Mouse (Mus musculus) kidney, embryonic 15.5 days (tissue): ENCODE results near the gene Arih1. TPM values are rescaled to one million over a fixed set of nuclear protein-coding genes. Genes with fewer than 3 reads are reported as not detected.

Experiments
- ATAC-seq: fragments of 200-750 bp; cut with Nextera tagmentation; replicated peaks from 2 replicates; pipeline ENCODE4 v1.8.0; 2017; ENCODE audit warnings: moderate TSS enrichment; ENCODE audit not compliant: low FRiP score
- H3K27ac ChIP-seq: fragments of 300-500 bp; sonication (generic); 2 replicates; pipeline ENCODE4 v1.5.1; 2015; ENCODE audit warnings: mild to moderate bottlenecking, inconsistent platforms
- H3K27me3 ChIP-seq: fragments of 300-500 bp; sonication (generic); 2 replicates; pipeline ENCODE4 v1.6.1; 2015; ENCODE audit warnings: inconsistent platforms
- H3K36me3 ChIP-seq: fragments of 300-500 bp; sonication (generic); 2 replicates; pipeline ENCODE4 v1.6.1; 2015; ENCODE audit warnings: inconsistent platforms
- H3K4me1 ChIP-seq: fragments of 300-500 bp; sonication (generic); 2 replicates; pipeline ENCODE4 v1.6.1; 2015; ENCODE audit warnings: inconsistent platforms
- H3K4me2 ChIP-seq: fragments of 300-500 bp; sonication (generic); 2 replicates; pipeline ENCODE4 v1.6.1; 2015; ENCODE audit warnings: moderate library complexity, mild to moderate bottlenecking, inconsistent platforms
- H3K4me3 ChIP-seq: fragments of 300-500 bp; sonication (generic); replicated peaks from 2 replicates; pipeline ENCODE4 v1.5.1; 2015; ENCODE audit warnings: mild to moderate bottlenecking, inconsistent platforms
- H3K9ac ChIP-seq: fragments of 300-500 bp; sonication (generic); 2 replicates; pipeline ENCODE4 v1.6.1; 2015; ENCODE audit warnings: mild to moderate bottlenecking, inconsistent platforms
- H3K9me3 ChIP-seq: fragments of 300-500 bp; sonication (generic); replicated peaks from 2 replicates; pipeline ENCODE4 v1.6.1; 2016; ENCODE audit warnings: inconsistent platforms
- WGBS: fragments of 180-500 bp; shearing (Covaris S2); methylation state at CpG from one replicate; pipeline ENCODE4 v1.1.7; 2015; ENCODE audit warnings: mixed read lengths; 5-methylcytosine and 5-hydroxymethylcytosine counted together
- polyA plus RNA-seq: library from polyadenylated mRNA; unstranded; fragments of >200 nt; fragmentation: Nextera tagmentation; extraction: Ambion mirVana; gene quantifications from 2 replicates; pipeline ENCODE4 v1.2.1, GENCODE M21; 2015

Gene Arih1
- polyA plus RNA-seq, 1 experiment from 2014 or later, result 18.4 TPM

DNA sequence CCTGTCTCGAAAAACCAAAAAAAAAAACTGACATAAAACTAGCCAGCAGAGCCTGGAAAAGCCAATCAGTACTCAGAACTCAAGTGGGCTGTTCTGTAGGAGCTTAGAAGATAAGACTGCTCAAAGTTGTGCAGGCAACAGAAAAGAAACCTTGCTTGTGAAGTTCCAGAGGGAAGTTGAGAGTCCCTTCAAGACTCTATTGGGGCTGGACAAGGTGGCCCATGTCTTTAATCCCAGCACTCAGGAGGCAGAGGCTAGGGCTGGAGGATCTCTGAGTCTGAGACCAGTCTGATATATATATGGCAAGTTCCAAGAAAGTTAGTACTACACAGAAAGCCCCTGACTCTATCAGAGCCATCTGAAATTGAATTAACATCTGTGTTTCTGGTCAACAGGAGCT lies 28.0 kb downstream of the Arih1 start:
- Histone ChIP-seq H3K4me2 (no peak overlapping the region), H3K4me1 (peaks cover 13% of the 10 kb centered on the region; the same call in 1 of the 2 replicates), H3K27me3 (no peaks in the 10 kb centered on the region), H3K36me3 (peaks cover 14% of the 10 kb centered on the region), H3K9ac (no peak overlapping the region), H3K27ac (no peak overlapping the region), H3K4me3 (no peak overlapping the region), H3K9me3 (no peaks in the 10 kb centered on the region)
- 82% methylated on average over 1 of the region's 1 CpGs for WGBS
- no peak for ATAC-seq

GRCm38 (mm10) chr9:59457671-59458070 lies 28.7 kb downstream of the Arih1 start:
- H3K9ac ChIP-seq, result no peak overlapping the region
- no peak for ATAC-seq
- H3K27me3 ChIP-seq, result no peaks in the 10 kb centered on the region
- no peaks in the 10 kb centered on the region for H3K9me3 ChIP-seq
- WGBS, result 91% methylated on average over 1 of the region's 1 CpGs
- peaks cover 9% of the 10 kb centered on the region; the same call in 1 of the 2 replicates for H3K36me3 ChIP-seq
- H3K4me3 ChIP-seq, result no peak overlapping the region
- H3K27ac ChIP-seq, result no peak overlapping the region
- H3K4me1 ChIP-seq, result peaks cover 13% of the 10 kb centered on the region; the same call in 1 of the 2 replicates
- no peak overlapping the region for H3K4me2 ChIP-seq

DNA sequence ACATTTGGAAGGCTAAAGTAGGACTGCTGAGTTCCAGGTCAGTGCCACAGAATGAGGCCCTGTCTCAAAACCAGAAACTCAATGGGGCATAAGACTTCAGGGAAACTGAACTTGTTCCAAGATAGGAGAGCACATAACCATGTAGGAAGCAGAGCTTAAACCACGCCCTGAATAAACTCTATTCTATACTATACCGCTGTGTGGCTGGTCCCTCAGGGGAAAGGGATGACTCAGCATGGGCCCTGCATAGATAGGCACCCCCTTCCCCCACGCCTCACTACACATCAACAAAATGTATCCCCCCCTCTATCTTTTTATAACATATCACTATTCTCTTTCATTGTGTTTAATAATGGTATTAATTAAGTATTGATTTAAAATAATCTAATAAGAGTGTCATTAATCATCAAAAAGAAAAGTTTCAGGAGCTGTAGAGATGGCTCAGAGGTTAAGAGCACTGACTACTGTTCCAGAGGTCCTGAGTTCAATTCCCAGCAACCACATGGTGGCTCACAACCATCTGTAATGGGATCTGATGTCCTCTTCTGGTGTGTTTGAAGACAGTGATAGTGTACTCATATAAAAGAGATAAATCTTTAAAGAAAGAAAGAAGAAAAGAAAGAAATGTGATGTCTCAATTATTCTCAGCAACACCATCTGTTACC lies 30.9 kb downstream of the Arih1 start:
- 0 out of 2 replicates have a peak, but pooled peaks have one; percentile 33 for ATAC-seq
- Histone ChIP-seq H3K36me3 (peaks cover 9% of the 10 kb centered on the region; the same call in 1 of the 2 replicates), H3K27me3 (no peaks in the 10 kb centered on the region), H3K9me3 (no peaks in the 10 kb centered on the region), H3K9ac (no peak overlapping the region), H3K4me3 (no peak overlapping the region), H3K27ac (no peak overlapping the region), H3K4me1 (peaks cover 13% of the 10 kb centered on the region; the same call in 1 of the 2 replicates), H3K4me2 (no peak overlapping the region)
- WGBS, result 75% methylated on average over 3 of the region's 3 CpGs

DNA sequence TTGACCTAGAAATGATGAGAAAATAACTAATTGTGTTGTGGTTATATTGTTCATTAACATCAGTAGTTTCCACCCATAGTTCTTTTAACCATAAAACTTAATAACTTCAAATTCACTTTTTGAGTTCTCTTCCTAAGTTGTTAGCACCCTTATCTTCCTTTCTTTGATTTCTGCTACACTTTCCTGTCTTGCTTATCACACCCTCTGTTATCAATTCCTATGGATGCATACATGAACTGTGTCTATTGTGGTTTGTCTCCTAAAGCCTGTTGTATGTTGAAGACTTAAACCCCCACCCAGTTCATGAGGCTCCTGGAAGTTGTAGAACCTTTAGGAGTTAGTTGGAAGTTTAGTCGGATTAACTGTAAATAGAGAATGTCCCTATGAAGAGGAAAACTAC lies 52.7 kb downstream of the Arih1 start:
- no peaks in the 10 kb centered on the region for H3K4me1 ChIP-seq
- H3K4me3 ChIP-seq, result no peak overlapping the region
- no peak overlapping the region for H3K4me2 ChIP-seq
- no peaks in the 10 kb centered on the region for H3K9me3 ChIP-seq
- no peak for ATAC-seq
- no peaks in the 10 kb centered on the region for H3K27me3 ChIP-seq
- 91% methylated on average over 1 of the region's 1 CpGs for WGBS
- no peak overlapping the region for H3K27ac ChIP-seq
- no peak overlapping the region for H3K9ac ChIP-seq
- H3K36me3 ChIP-seq, result peaks cover 46% of the 10 kb centered on the region

GRCm38 (mm10) chr9:59431626-59432025 lies 54.8 kb downstream of the Arih1 start:
- no peak overlapping the region for H3K4me3 ChIP-seq
- H3K4me2 ChIP-seq, result no peak overlapping the region
- WGBS, result 96% methylated on average over 2 of the region's 2 CpGs
- no peaks in the 10 kb centered on the region for H3K27me3 ChIP-seq
- H3K27ac ChIP-seq, result no peak overlapping the region
- H3K36me3 ChIP-seq, result peaks cover 54% of the 10 kb centered on the region
- ATAC-seq, result no peak
- H3K4me1 ChIP-seq, result no peaks in the 10 kb centered on the region
- H3K9ac ChIP-seq, result no peak overlapping the region
- no peaks in the 10 kb centered on the region for H3K9me3 ChIP-seq

GRCm38 (mm10) chr9:59420487-59420886 lies 65.9 kb downstream of the Arih1 start:
- H3K27ac ChIP-seq, result no peak overlapping the region
- ATAC-seq, result no peak
- WGBS, result 82% methylated on average over 6 of the region's 6 CpGs
- no peak overlapping the region for H3K9ac ChIP-seq
- H3K36me3 ChIP-seq, result peaks cover 11% of the 10 kb centered on the region; the same call in 1 of the 2 replicates
- H3K4me1 ChIP-seq, result 0 out of 2 replicates have a peak, but pooled peaks cover 3% of the 10 kb centered on the region
- H3K9me3 ChIP-seq, result no peaks in the 10 kb centered on the region
- no peak overlapping the region for H3K4me2 ChIP-seq
- H3K4me3 ChIP-seq, result no peak overlapping the region
- no peaks in the 10 kb centered on the region for H3K27me3 ChIP-seq

DNA sequence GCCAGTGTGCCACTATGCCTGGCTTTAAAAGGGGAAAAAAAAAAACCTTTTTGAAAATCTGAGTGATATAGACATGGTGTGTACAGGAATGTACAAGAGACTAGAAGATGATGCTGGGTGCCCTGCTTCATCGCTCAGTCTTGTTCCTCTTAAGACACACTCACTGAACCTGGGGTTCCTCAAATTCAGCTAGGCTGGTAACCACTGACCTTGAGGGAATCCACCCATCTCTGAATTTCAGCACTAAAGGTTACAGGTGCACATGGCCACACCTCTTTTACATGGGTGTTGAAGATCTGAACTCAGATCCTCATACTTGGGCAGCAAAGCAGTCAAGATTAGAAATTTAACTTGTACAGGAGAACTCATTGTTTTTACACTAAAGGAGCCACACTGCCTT lies 79.1 kb downstream of the Arih1 start:
- Histone ChIP-seq H3K4me1 (no peaks in the 10 kb centered on the region), H3K36me3 (peaks cover 71% of the 10 kb centered on the region), H3K9me3 (no peaks in the 10 kb centered on the region), H3K27ac (no peak overlapping the region), H3K4me3 (no peak overlapping the region), H3K4me2 (no peak overlapping the region), H3K9ac (no peak overlapping the region), H3K27me3 (no peaks in the 10 kb centered on the region)
- 97% methylated on average over 1 of the region's 1 CpGs for WGBS
- ATAC-seq, result no peak

- H3K36me3 ChIP-seq, result peaks cover 36% of the 10 kb centered on the region
- no peak for ATAC-seq
- no peak overlapping the region for H3K9ac ChIP-seq
- no peak overlapping the region for H3K27ac ChIP-seq
- H3K9me3 ChIP-seq, result no peaks in the 10 kb centered on the region
- 73% methylated on average over 4 of the region's 4 CpGs for WGBS
- no peak overlapping the region for H3K4me2 ChIP-seq
- no peaks in the 10 kb centered on the region for H3K4me1 ChIP-seq
- H3K4me3 ChIP-seq, result no peak overlapping the region
- no peaks in the 10 kb centered on the region for H3K27me3 ChIP-seq
Observed at GRCm38 (mm10) chr9:59389086-59389485, 97.3 kb downstream of the Arih1 start.

- H3K27ac ChIP-seq, result no peak overlapping the region
- 83% methylated on average over 1 of the region's 1 CpGs for WGBS
- H3K27me3 ChIP-seq, result no peaks in the 10 kb centered on the region
- H3K36me3 ChIP-seq, result peaks cover 29% of the 10 kb centered on the region
- H3K9ac ChIP-seq, result no peak overlapping the region
- H3K9me3 ChIP-seq, result no peaks in the 10 kb centered on the region
- H3K4me1 ChIP-seq, result no peaks in the 10 kb centered on the region
- H3K4me2 ChIP-seq, result no peak overlapping the region
- no peak for ATAC-seq
- H3K4me3 ChIP-seq, result no peak overlapping the region
Observed at GRCm38 (mm10) chr9:59388311-59388710, 98.1 kb downstream of the Arih1 start.

GRCm38 (mm10) chr9:59387461-59387860 lies 99.0 kb downstream of the Arih1 start:
- 58% methylated on average over 3 of the region's 3 CpGs for WGBS
- no peaks in the 10 kb centered on the region for H3K9me3 ChIP-seq
- no peak overlapping the region for H3K27ac ChIP-seq
- H3K9ac ChIP-seq, result no peak overlapping the region
- peaks cover 20% of the 10 kb centered on the region for H3K36me3 ChIP-seq
- H3K4me3 ChIP-seq, result no peak overlapping the region
- no peak for ATAC-seq
- no peaks in the 10 kb centered on the region for H3K27me3 ChIP-seq
- no peak overlapping the region for H3K4me2 ChIP-seq
- no peaks in the 10 kb centered on the region for H3K4me1 ChIP-seq

- 93% methylated on average over 15 of the region's 15 CpGs for whole genome bisulfite sequencing
- H3K4me3 ChIP-seq, result no peak overlapping the region
- no peak for ATAC-seq
- no peak overlapping the region for H3K9ac ChIP-seq
- no peak overlapping the region for H3K4me2 ChIP-seq
- no peaks in the 10 kb centered on the region for H3K4me1 ChIP-seq
- H3K9me3 ChIP-seq, result no peaks in the 10 kb centered on the region
- H3K27ac ChIP-seq, result no peak overlapping the region
- H3K36me3 ChIP-seq, result no peaks in the 10 kb centered on the region
- no peaks in the 10 kb centered on the region for H3K27me3 ChIP-seq
Observed at GRCm38 (mm10) chr9:59375626-59376025, 110.8 kb downstream of the Arih1 start.

DNA sequence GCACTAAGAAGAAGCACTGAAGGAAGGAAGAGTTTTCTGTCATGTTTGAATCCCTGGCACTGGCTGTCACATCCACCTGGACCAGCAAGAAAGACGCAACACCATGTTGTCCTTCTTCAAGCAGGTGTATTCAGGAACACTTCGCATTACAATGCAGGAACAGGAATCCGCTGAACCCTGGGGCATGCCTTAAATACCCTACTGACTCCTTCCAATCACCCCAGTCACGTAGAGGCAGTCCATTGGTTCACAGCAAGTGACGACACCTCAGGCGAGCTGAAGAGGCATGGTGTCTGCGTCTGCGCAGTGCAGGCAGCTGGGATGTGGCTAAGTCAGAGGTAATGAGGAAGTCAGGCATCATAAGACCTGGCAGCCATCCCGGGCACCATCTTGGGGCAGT lies 116.8 kb downstream of the Arih1 start:
- Histone ChIP-seq H3K4me3 (no peak overlapping the region), H3K27me3 (no peaks in the 10 kb centered on the region), H3K36me3 (no peaks in the 10 kb centered on the region), H3K4me1 (no peaks in the 10 kb centered on the region), H3K9ac (no peak overlapping the region), H3K27ac (no peak overlapping the region), H3K9me3 (no peaks in the 10 kb centered on the region), H3K4me2 (no peak overlapping the region)
- WGBS, result 88% methylated on average over 9 of the region's 9 CpGs
- ATAC-seq, result no peak

- Histone ChIP-seq H3K27me3 (no peaks in the 10 kb centered on the region), H3K4me2 (no peak overlapping the region), H3K27ac (no peak overlapping the region), H3K4me1 (no peaks in the 10 kb centered on the region), H3K9me3 (no peaks in the 10 kb centered on the region), H3K4me3 (no peak overlapping the region), H3K36me3 (no peaks in the 10 kb centered on the region), H3K9ac (no peak overlapping the region)
- no peak for ATAC-seq
- WGBS, result 83% methylated on average over 5 of the region's 5 CpGs
Observed at GRCm38 (mm10) chr9:59369220-59369619, 117.2 kb downstream of the Arih1 start.
